Comparison of ENCODE assay signal across 14 mouse cellular contexts in the genomic region with DNA sequence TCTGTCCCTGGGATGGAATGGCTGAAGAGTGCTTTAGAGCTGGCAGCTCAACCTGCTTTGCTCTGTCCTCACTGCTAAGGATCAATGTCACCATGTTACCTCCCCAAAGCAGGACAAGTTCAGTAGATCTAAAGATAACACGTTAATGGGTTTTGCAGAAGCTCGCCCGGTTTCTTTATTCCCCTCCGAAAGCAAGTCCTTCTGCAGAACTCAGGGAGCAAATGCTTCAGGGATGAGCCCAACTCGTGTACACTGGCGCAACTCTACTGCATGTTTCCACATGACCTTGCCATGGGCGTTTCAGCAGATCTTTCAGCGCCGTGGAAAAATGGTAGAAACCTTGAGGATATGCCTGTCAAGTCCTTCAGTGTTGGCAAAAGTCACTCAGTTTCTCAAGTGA.
"Had no signal": no experiment of that assay in that cellular context is flagged by ENCODE, and none has a peak within 500 bp of the region (broad histone marks: within the 10 kb centered on the region; RNA-seq: fewer than 3 reads in every experiment).

No protein-coding gene starts in this region.

- H3K36me3 ChIP-seq: limb, embryonic 10.5 days; liver, embryonic 15.5 days; neural tube, embryonic 12.5 days had no signal

- H3K27me3 ChIP-seq: liver, embryonic 15.5 days; neural tube, embryonic 12.5 days had no signal

- H3K4me1 ChIP-seq: liver, embryonic 15.5 days had no signal

- DNase-seq: kidney, adult 8-10 months; kidney, postnatal 4 days; lung, adult 2 months; midbrain, embryonic 14.5 days; retina, postnatal 1 day; right cerebral cortex, postnatal 4 days; spleen, adult 18-20 months; thymus, postnatal 4 days had no signal

- H3K9ac ChIP-seq: liver, embryonic 15.5 days; neural tube, embryonic 12.5 days had no signal

- H3K27ac ChIP-seq: kidney, postnatal 0 days; layer of hippocampus, adult 2 months; limb, embryonic 10.5 days; liver, embryonic 15.5 days; neural tube, embryonic 12.5 days had no signal

- H3K9me3 ChIP-seq: limb, embryonic 10.5 days; liver, embryonic 15.5 days; neural tube, embryonic 12.5 days had no signal

- H3K4me3 ChIP-seq: layer of hippocampus, adult 2 months; limb, embryonic 10.5 days; liver, embryonic 15.5 days; neural tube, embryonic 12.5 days had no signal

- H3K4me2 ChIP-seq: liver, embryonic 11.5 days; liver, embryonic 15.5 days; neural tube, embryonic 12.5 days had no signal
